Mouse (Mus musculus): ENCODE measurements around the gene Fgf12.

DNA sequence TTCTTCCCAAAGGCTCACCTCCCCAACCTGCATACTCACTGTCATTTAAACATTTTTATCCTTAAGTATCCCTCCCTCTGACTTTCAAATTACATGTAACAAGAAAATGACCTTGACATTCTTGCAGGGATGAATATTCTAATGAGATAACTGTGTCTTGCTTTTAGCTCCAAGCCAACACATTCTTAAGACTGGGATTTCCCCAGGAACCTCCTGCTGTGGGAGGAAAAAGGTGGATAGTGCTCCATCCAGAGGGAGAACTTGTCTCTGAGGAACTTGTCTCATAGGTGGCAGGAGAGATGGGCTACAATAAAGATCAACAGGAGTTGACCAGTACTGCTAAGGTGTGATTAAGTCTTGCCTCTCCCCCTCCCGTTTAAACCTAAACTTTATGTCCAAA, 540.5 kb downstream of the Fgf12 start:
- TF ChIP-seq CTCF (IDR thresholded peaks at IDR 0.05; ENCODE audit: low read depth): no peak
- no peak for TF ChIP-seq EP300 (optimal IDR thresholded peaks at IDR 0.05)
